In the genomic region with DNA sequence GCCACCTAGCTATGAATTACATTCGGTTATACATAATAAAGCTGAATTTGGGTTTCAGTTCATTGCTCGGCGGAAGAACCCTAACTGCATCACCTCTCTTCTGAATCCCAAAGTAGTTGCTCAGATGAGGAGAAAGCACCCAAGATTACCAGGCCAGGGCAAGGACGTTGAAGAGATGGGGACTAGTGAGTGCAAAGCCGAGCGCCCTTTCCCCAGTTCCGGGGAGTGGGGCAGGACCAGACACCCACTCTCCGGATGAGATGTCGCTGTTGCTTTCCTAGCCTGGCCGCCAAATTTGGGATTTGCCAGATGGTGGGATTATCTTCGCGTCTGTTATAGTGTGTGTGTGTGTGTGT, we compare ENCODE assay signal across 10 mouse cellular contexts. TPM values are rescaled to one million over a fixed set of nuclear protein-coding genes. Genes with fewer than 3 reads are reported as not detected.
DNase-seq lines count a peak whose midpoint lies in the region; ATAC-seq lines count a peak whose summit lies in the region.
"Had no signal": no experiment of that assay in that cellular context is flagged by ENCODE, and none has a peak within 500 bp of the region (broad histone marks: within the 10 kb centered on the region; RNA-seq: fewer than 3 reads in every experiment).

No protein-coding gene starts in this region.

- no peaks in the 10 kb centered on the region for H3K36me3 ChIP-seq in limb, embryonic 13.5 days
- H3K36me3 ChIP-seq in stomach, embryonic 16.5 days (ENCODE audit: control insufficient read depth, insufficient read depth, low read length): no peaks in the 10 kb centered on the region

- H3K27ac ChIP-seq in limb, embryonic 13.5 days: no peak overlapping the region
- no peak overlapping the region for H3K27ac ChIP-seq in stomach, embryonic 16.5 days (ENCODE audit: low read length)

- H3K9ac ChIP-seq in limb, embryonic 13.5 days: no peak overlapping the region
- no peak overlapping the region for H3K9ac ChIP-seq in stomach, embryonic 16.5 days (ENCODE audit: low read length)

- no peak for ATAC-seq in limb, embryonic 13.5 days (ENCODE audit: low FRiP score, low read depth)
- ATAC-seq in stomach, embryonic 16.5 days (ENCODE audit: insufficient read depth, low FRiP score): no peak

- H3K27me3 ChIP-seq in limb, embryonic 13.5 days: peaks cover 97% of the 10 kb centered on the region
- peaks cover 24% of the 10 kb centered on the region for H3K27me3 ChIP-seq in stomach, embryonic 16.5 days (ENCODE audit: control insufficient read depth, insufficient read depth, low read length)

- H3K4me3 ChIP-seq in limb, embryonic 13.5 days: peak overlapping the region; percentile 7; the same call in 1 of the 2 replicates
- peak overlapping the region; percentile 18 for H3K4me3 ChIP-seq in stomach, embryonic 16.5 days (replicated peaks; ENCODE audit: low read length)

- H3K4me1 ChIP-seq in limb, embryonic 13.5 days: peaks cover 34% of the 10 kb centered on the region
- peaks cover 14% of the 10 kb centered on the region; the same call in 1 of the 2 replicates for H3K4me1 ChIP-seq in stomach, embryonic 16.5 days (ENCODE audit: control insufficient read depth, insufficient read depth, low read length)

- DNase-seq in cerebellum, postnatal 10 days: peak; percentile 61 to 64
- DNase-seq in cerebellum, postnatal 4 days (ENCODE audit: low spot score in 2 of 2): no peak
- peak; percentile 14 for DNase-seq in ovary, postnatal 14 days (ENCODE audit: low spot score)
- DNase-seq in ovary, adult 18-20 months (ENCODE audit: low spot score): no peak
- DNase-seq in ovary, postnatal 36 days (ENCODE audit: low spot score): no peak
- DNase-seq in gastrocnemius, adult 8-10 months (ENCODE audit: low spot score in 2 of 2): no peak
- DNase-seq: gastrocnemius, postnatal 25 days had no signal

- H3K9me3 ChIP-seq in limb, embryonic 13.5 days: no peaks in the 10 kb centered on the region
- H3K9me3 ChIP-seq in stomach, embryonic 16.5 days (replicated peaks; ENCODE audit: control insufficient read depth, low read length): no peaks in the 10 kb centered on the region

- no peak overlapping the region; the same call in 1 of the 2 replicates for H3K4me2 ChIP-seq in limb, embryonic 13.5 days (replicated peaks)
- H3K4me2 ChIP-seq in stomach, embryonic 16.5 days (ENCODE audit: low read depth, low read length): peak overlapping the region; percentile 66; the same call in 1 of the 2 replicates

- WGBS in limb, embryonic 13.5 days: 3% methylated on average over 12 of the region's 12 CpGs
- WGBS in stomach, embryonic 16.5 days: 24% methylated on average over 12 of the region's 12 CpGs

RNA-seq across cellular contexts. Expression of a gene that starts 36.4 kb away (rescaled TPM):
- 62.3 and 65.9 TPM in 2 replicates for polyA plus RNA-seq in limb, embryonic 13.5 days (2015; fragmentation: Nextera tagmentation; extraction: Ambion mirVana)
- polyA plus RNA-seq in stomach, embryonic 16.5 days (2015; fragmentation: Nextera tagmentation; extraction: Ambion mirVana): 52.5 and 64.6 TPM in 2 replicates
- total RNA-seq in gastrocnemius, adult 8-10 months (2022): 10 to 100 TPM; 18.0 to 21.0 (median 20.2) TPM
- total RNA-seq: megakaryocyte progenitor cell, adult 5-6 weeks had no signal

Comparison
In these comparisons a context has a peak if more than half of its experiments do, and no peak if none do; other contexts are left out.
1. DNase-seq: peak in cerebellum, postnatal 10 days (2 of 2) and ovary, postnatal 14 days (single experiment); none in cerebellum, postnatal 4 days (0 of 2), ovary, adult 18-20 months (single experiment), ovary, postnatal 36 days (single experiment) and gastrocnemius, adult 8-10 months (0 of 2).